Mouse (Mus musculus) left cerebral cortex, adult 8-10 months (tissue): ENCODE measurements around the gene Sh3bp4. TPM values are rescaled to one million over a fixed set of nuclear protein-coding genes. Genes with fewer than 3 reads are reported as not detected.

Experiments used
- DNase-seq, 2 experiments: peaks; one replicate each; pipeline ENCODE4 v3.0.0; 2022; ENCODE audit warnings: low spot score in 2 of 2
- total RNA-seq, 4 experiments: library from RNA; stranded (reverse); gene quantifications; 2 replicates each; pipeline ENCODE4 v1.2.4; 2022

Sh3bp4 gene
- 10 to 100 TPM; 16.2 to 17.6 (median 17.2) TPM for total RNA-seq

- peak; percentile 86 to 95 for DNase-seq
Measured at GRCm38 (mm10) chr1:89070103-89070700, at the start of gene Sh3bp4. Sh3bp4 (plus strand) TSS chr1:89070415.

- no peak for DNase-seq
Measured at GRCm38 (mm10) chr1:89022997-89023396, 47.2 kb upstream of the Sh3bp4 start.

GRCm38 (mm10) chr1:89024696-89025612, 45.3 kb upstream of the Sh3bp4 start:
- no peak for DNase-seq

- DNase-seq, result no peak
Measured at GRCm38 (mm10) chr1:89026040-89026439, 44.2 kb upstream of the Sh3bp4 start.

- DNase-seq, result no peak
Measured at GRCm38 (mm10) chr1:89029136-89029927, 40.9 kb upstream of the Sh3bp4 start.

GRCm38 (mm10) chr1:89033661-89034060, 36.6 kb upstream of the Sh3bp4 start:
- no peak for DNase-seq

GRCm38 (mm10) chr1:89034061-89034460, 36.2 kb upstream of the Sh3bp4 start:
- no peak for DNase-seq

- peak in 1 of 2 experiments; percentile 50 for DNase-seq
Measured at GRCm38 (mm10) chr1:89035115-89035514, 35.1 kb upstream of the Sh3bp4 start.

GRCm38 (mm10) chr1:89039836-89040235, 30.4 kb upstream of the Sh3bp4 start:
- DNase-seq, result no peak

GRCm38 (mm10) chr1:89041290-89041689, 28.9 kb upstream of the Sh3bp4 start:
- no peak for DNase-seq

GRCm38 (mm10) chr1:89042081-89042480, 28.1 kb upstream of the Sh3bp4 start:
- no peak for DNase-seq

- no peak for DNase-seq
Measured at GRCm38 (mm10) chr1:89042956-89043355, 27.3 kb upstream of the Sh3bp4 start.

- DNase-seq, result no peak
Measured at GRCm38 (mm10) chr1:89045403-89045802, 24.8 kb upstream of the Sh3bp4 start.

- peak in 1 of 2 experiments; percentile 23 for DNase-seq
Measured at GRCm38 (mm10) chr1:89049506-89049905, 20.7 kb upstream of the Sh3bp4 start.

- DNase-seq, result no peak
Measured at GRCm38 (mm10) chr1:89056175-89056574, 14.0 kb upstream of the Sh3bp4 start.

GRCm38 (mm10) chr1:89057430-89057829, 12.8 kb upstream of the Sh3bp4 start:
- DNase-seq, result peak in 1 of 2 experiments; percentile 70

- DNase-seq, result no peak
Measured at GRCm38 (mm10) chr1:89058011-89058410, 12.2 kb upstream of the Sh3bp4 start.

- DNase-seq, result no peak
Measured at GRCm38 (mm10) chr1:89062977-89063376, 7.2 kb upstream of the Sh3bp4 start.

GRCm38 (mm10) chr1:89063800-89064199, 6.4 kb upstream of the Sh3bp4 start:
- DNase-seq, result no peak

- DNase-seq, result no peak
Measured at GRCm38 (mm10) chr1:89068812-89069211, 1.4 kb upstream of the Sh3bp4 start.

GRCm38 (mm10) chr1:89069479-89070102, 624 bp upstream of the Sh3bp4 start:
- no peak for DNase-seq
